Mouse (Mus musculus): Measurements from ENCODE around the gene Nsun7. TPM values are rescaled to one million over a fixed set of nuclear protein-coding genes. Genes with fewer than 3 reads are reported as not detected.
A peak's percentile ranks its signal among the peaks of the same experiment; 100 is the strongest.
"Not testable (repeated sequence)": the region's sequence is repeated elsewhere in the genome, so short reads cannot be mapped to it uniquely, and the experiment has no call there.

The Nsun7 gene
- polyA plus RNA-seq, 1 experiment = 56.5 TPM

DNA sequence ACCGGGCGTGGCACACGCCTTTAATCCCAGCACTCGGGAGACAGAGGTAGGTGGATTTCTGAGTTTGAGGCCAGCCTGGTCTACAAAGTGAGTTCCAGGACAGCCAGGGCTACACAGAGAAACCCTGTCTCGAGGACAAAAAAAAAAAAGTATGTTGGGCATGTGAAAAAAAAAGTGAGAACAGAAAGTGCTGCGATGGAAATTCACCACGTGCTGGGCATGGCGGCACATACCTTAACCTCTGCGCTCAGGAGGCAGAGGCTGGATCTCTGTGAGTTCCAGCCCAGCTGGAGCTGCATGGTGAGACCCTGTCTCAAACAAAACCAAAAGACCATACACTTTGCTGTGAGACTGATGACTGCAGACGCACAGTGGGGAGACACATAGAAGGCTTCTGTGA is 4.7 kb upstream of the Nsun7 start:
- Histone ChIP-seq H3K4me1 (ENCODE audit: control insufficient read depth, insufficient read depth, low read length) (peaks cover 4% of the 10 kb centered on the region), H3K4me3 (ENCODE audit: control insufficient read depth, low read depth, low read length) (no peak overlapping the region), H3K27me3 (ENCODE audit: control insufficient read depth, insufficient read depth, low read length) (no peaks in the 10 kb centered on the region), H3K36me3 (ENCODE audit: control insufficient read depth, insufficient read depth, low read length) (no peaks in the 10 kb centered on the region), H3K27ac (ENCODE audit: control insufficient read depth, insufficient read depth, low read depth, low read length) (no peak overlapping the region)
- no peak for TF ChIP-seq CTCF (IDR thresholded peaks at IDR 0.05; ENCODE audit: control insufficient read depth, insufficient read depth, insufficient replicate concordance, low read depth, low read length)
- TF ChIP-seq POLR2A (IDR thresholded peaks at IDR 0.05; ENCODE audit: control insufficient read depth, low read depth, low read length) = no peak

DNA sequence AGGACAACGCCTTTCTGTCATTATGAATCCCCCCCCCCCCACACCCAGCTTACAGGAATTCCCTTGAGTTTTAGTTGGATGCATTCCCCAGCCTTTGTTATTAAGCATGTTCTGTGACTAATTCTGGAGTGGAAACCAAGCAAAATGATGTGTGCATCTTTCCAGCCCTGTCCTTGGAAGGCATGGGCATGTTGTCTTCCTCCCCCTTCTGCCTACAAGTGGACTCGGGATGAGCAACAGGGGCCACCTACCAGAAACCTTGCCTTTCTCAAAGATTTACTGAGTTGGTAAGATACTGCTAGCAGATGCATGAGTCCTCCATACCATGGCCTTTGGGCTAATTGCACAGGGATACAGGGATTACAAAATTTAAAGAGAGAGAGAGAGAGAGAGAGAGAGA is 697 bp upstream of the Nsun7 start:
- peaks cover 15% of the 10 kb centered on the region for H3K4me1 ChIP-seq (ENCODE audit: control insufficient read depth, insufficient read depth, low read length)
- H3K27ac ChIP-seq (ENCODE audit: control insufficient read depth, insufficient read depth, low read depth, low read length) = no peak overlapping the region
- no peaks in the 10 kb centered on the region for H3K27me3 ChIP-seq (ENCODE audit: control insufficient read depth, insufficient read depth, low read length)
- peaks cover 4% of the 10 kb centered on the region for H3K36me3 ChIP-seq (ENCODE audit: control insufficient read depth, insufficient read depth, low read length)
- TF ChIP-seq CTCF (IDR thresholded peaks at IDR 0.05; ENCODE audit: control insufficient read depth, insufficient read depth, insufficient replicate concordance, low read depth, low read length) = no peak
- no peak for TF ChIP-seq POLR2A (IDR thresholded peaks at IDR 0.05; ENCODE audit: control insufficient read depth, low read depth, low read length)
- peak overlapping the region; percentile 59 for H3K4me3 ChIP-seq (ENCODE audit: control insufficient read depth, low read depth, low read length)

DNA sequence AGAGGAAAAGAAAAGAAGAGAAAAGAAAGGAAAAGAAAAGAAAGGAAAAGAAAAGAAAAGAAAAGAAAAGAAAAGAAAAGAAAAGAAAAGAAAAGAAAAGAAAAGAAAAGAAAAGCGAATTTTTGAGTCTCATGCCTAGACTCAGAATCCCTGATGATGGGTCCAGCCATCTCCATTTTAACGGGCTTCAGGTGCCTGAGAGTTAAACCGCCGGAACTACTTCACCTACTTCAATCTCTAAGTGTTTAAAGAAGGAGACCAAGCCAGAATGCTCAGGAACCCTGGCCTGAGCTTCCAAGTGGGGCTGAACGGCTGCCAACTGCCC is 304 bp upstream of the Nsun7 start:
- not testable (repeated sequence) for H3K27me3 ChIP-seq (ENCODE audit: control insufficient read depth, insufficient read depth, low read length); H3K36me3 ChIP-seq (ENCODE audit: control insufficient read depth, insufficient read depth, low read length)
- H3K27ac ChIP-seq (ENCODE audit: control insufficient read depth, insufficient read depth, low read depth, low read length) = peak overlapping the region; percentile 95

DNA sequence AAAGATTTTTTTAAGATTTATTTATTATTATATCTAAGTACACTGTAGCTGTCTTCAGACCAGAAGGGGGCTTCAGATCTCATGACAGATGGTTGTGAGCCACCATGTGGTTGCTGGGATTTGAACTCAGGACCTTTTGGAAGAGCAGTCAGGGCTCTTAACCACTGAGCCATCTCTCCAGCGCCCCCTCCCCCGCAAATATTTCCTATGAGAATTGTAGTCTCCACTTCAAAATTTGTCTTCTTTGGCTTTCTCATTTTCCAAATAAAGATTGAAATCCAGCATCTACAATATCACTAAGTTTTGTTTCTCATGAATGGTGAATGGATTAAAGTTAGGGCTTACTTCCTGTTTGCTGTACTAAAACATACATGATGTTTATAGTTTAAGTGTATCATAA is 2.8 kb downstream of the Nsun7 start:
- peaks cover 4% of the 10 kb centered on the region for H3K36me3 ChIP-seq (ENCODE audit: control insufficient read depth, insufficient read depth, low read length)
- TF ChIP-seq CTCF (IDR thresholded peaks at IDR 0.05; ENCODE audit: control insufficient read depth, insufficient read depth, insufficient replicate concordance, low read depth, low read length) (no peak), POLR2A (IDR thresholded peaks at IDR 0.05; ENCODE audit: control insufficient read depth, low read depth, low read length) (no peak)
- no peak overlapping the region for H3K27ac ChIP-seq (ENCODE audit: control insufficient read depth, insufficient read depth, low read depth, low read length)
- no peak overlapping the region for H3K4me3 ChIP-seq (ENCODE audit: control insufficient read depth, low read depth, low read length)
- peaks cover 15% of the 10 kb centered on the region for H3K4me1 ChIP-seq (ENCODE audit: control insufficient read depth, insufficient read depth, low read length)
- H3K27me3 ChIP-seq (ENCODE audit: control insufficient read depth, insufficient read depth, low read length) = no peaks in the 10 kb centered on the region

More for the DNA sequence above, 304 bp upstream of the Nsun7 start:
- Histone ChIP-seq H3K4me3 (ENCODE audit: control insufficient read depth, low read depth, low read length) (peak overlapping the region; percentile 95), H3K4me1 (ENCODE audit: control insufficient read depth, insufficient read depth, low read length) (peaks cover 15% of the 10 kb centered on the region)

DNA sequence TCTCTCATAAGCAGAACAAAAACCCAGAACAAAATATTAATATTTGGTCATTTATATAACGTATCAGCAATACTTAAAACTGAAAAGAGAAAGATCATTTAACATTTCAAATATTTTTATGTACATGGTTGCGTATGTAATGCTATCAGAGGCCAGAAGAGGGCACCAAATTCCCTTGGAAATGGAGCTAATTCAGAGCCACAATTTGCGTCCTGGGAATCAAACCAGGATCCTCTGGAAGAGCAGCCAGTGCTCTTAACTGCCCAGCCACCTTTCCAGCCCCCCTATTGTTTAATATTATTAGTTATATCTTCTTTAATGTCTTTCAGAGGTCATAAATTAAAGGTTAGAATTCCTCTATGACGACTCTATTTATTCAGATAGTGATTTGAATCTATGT is 3.7 kb downstream of the Nsun7 start:
- TF ChIP-seq POLR2A (IDR thresholded peaks at IDR 0.05; ENCODE audit: control insufficient read depth, low read depth, low read length) (no peak), CTCF (IDR thresholded peaks at IDR 0.05; ENCODE audit: control insufficient read depth, insufficient read depth, insufficient replicate concordance, low read depth, low read length) (no peak)
- H3K36me3 ChIP-seq (ENCODE audit: control insufficient read depth, insufficient read depth, low read length) = peaks cover 4% of the 10 kb centered on the region

DNA sequence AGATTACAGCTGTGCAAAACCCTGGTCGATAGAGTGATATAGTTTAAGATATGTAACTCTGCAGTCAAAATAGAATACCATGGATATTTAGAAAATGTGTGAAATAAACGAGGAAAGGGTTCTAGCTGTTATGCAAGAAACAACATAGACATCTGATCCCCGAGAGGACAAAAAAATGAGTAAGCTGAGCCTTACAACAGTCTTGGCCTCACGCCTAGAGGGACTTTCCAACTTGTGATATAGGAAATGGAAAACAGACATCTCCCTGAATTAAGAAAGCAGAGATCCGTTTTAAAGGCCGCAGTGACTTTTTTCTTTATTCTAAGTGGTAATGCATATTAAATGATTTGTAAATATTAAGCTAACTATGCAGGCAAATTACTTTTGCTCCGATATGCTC is 9.9 kb downstream of the Nsun7 start:
- H3K4me3 ChIP-seq (ENCODE audit: control insufficient read depth, low read depth, low read length) = no peak overlapping the region
- H3K4me1 ChIP-seq (ENCODE audit: control insufficient read depth, insufficient read depth, low read length) = no peaks in the 10 kb centered on the region
- no peak for TF ChIP-seq POLR2A (IDR thresholded peaks at IDR 0.05; ENCODE audit: control insufficient read depth, low read depth, low read length)
- no peak overlapping the region for H3K27ac ChIP-seq (ENCODE audit: control insufficient read depth, insufficient read depth, low read depth, low read length)
- H3K27me3 ChIP-seq (ENCODE audit: control insufficient read depth, insufficient read depth, low read length) = no peaks in the 10 kb centered on the region
- H3K36me3 ChIP-seq (ENCODE audit: control insufficient read depth, insufficient read depth, low read length) = no peaks in the 10 kb centered on the region

More for the DNA sequence above, 3.7 kb downstream of the Nsun7 start:
- no peak overlapping the region for H3K4me3 ChIP-seq (ENCODE audit: control insufficient read depth, low read depth, low read length)
- no peaks in the 10 kb centered on the region for H3K27me3 ChIP-seq (ENCODE audit: control insufficient read depth, insufficient read depth, low read length)
- H3K27ac ChIP-seq (ENCODE audit: control insufficient read depth, insufficient read depth, low read depth, low read length) = no peak overlapping the region
- peaks cover 15% of the 10 kb centered on the region for H3K4me1 ChIP-seq (ENCODE audit: control insufficient read depth, insufficient read depth, low read length)

DNA sequence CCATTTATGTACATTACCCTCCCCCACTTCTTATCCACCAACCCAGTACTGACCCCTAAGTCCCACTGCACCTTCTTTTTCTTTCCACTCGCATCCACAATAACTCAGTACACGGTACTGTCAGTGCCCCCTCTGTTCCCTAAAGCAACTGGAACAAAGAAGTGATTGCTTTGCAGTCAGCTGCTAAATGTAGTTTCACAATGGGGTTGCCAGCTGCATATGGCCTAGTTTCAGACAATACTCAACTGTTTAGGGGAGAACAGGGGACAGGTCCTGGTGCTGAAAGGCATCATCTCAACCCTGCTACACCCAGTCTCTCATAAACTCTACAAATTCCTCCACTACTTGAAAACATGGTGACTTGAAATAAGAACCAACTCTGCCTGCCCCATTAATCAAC is 11.4 kb downstream of the Nsun7 start:
- H3K27ac ChIP-seq (ENCODE audit: control insufficient read depth, insufficient read depth, low read depth, low read length) = no peak overlapping the region
- no peaks in the 10 kb centered on the region for H3K27me3 ChIP-seq (ENCODE audit: control insufficient read depth, insufficient read depth, low read length)
- no peaks in the 10 kb centered on the region for H3K4me1 ChIP-seq (ENCODE audit: control insufficient read depth, insufficient read depth, low read length)
- no peaks in the 10 kb centered on the region for H3K36me3 ChIP-seq (ENCODE audit: control insufficient read depth, insufficient read depth, low read length)
- TF ChIP-seq POLR2A (IDR thresholded peaks at IDR 0.05; ENCODE audit: control insufficient read depth, low read depth, low read length) = no peak
- TF ChIP-seq CTCF (IDR thresholded peaks at IDR 0.05; ENCODE audit: control insufficient read depth, insufficient read depth, insufficient replicate concordance, low read depth, low read length) = no peak
- no peak overlapping the region for H3K4me3 ChIP-seq (ENCODE audit: control insufficient read depth, low read depth, low read length)

DNA sequence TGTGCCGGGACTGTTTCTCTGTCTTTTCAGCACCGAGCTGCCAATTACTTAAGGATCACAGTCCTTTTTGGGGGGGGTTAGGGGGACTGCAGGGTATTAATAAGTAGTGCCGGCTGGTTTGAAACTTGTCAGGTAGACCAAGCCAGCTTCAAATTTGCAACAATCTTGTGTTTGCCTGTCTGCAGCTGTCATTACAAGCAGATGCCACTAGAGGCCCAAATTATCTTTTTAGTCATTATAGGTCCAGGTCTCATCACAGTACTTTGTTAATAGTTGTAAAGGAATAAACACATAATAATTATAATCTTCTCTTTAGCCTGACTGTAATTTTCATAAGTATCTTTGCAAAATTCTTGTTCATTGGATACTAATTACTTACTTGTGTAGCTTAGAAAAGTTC is 14.7 kb downstream of the Nsun7 start:
- TF ChIP-seq POLR2A (IDR thresholded peaks at IDR 0.05; ENCODE audit: control insufficient read depth, low read depth, low read length) = no peak
- no peak for TF ChIP-seq CTCF (IDR thresholded peaks at IDR 0.05; ENCODE audit: control insufficient read depth, insufficient read depth, insufficient replicate concordance, low read depth, low read length)
- Histone ChIP-seq H3K27ac (ENCODE audit: control insufficient read depth, insufficient read depth, low read depth, low read length) (no peak overlapping the region), H3K4me3 (ENCODE audit: control insufficient read depth, low read depth, low read length) (no peak overlapping the region), H3K4me1 (ENCODE audit: control insufficient read depth, insufficient read depth, low read length) (no peaks in the 10 kb centered on the region), H3K27me3 (ENCODE audit: control insufficient read depth, insufficient read depth, low read length) (no peaks in the 10 kb centered on the region), H3K36me3 (ENCODE audit: control insufficient read depth, insufficient read depth, low read length) (no peaks in the 10 kb centered on the region)
